Mouse (Mus musculus): ENCODE measurements around the gene Olfr510.
"Not testable (repeated sequence)": the region's sequence is repeated elsewhere in the genome, so short reads cannot be mapped to it uniquely, and the experiment has no call there.

Olfr510 gene

DNA sequence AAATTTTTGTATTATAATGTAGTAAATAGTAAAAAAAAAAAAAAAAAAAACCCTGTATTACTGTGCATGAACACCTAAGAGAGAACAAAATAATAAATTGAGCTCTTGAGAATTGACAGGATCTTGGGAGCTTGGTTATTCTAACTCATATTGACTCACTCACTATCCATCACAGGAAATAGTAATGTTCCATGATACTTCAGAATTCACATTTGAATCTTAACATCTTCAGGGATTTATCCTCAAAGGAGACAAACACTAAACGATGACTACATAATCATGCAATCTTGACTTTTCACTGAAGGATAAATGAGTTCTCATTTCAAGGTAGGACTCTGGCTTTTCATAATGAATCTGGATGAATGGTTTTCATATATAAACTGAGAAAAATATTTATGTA lies at the start of gene Olfr510:
TSS of gene Olfr510 (plus strand) at position 301 of the 400 bp plus-strand sequence.
- DNase-seq, result no peak

DNA sequence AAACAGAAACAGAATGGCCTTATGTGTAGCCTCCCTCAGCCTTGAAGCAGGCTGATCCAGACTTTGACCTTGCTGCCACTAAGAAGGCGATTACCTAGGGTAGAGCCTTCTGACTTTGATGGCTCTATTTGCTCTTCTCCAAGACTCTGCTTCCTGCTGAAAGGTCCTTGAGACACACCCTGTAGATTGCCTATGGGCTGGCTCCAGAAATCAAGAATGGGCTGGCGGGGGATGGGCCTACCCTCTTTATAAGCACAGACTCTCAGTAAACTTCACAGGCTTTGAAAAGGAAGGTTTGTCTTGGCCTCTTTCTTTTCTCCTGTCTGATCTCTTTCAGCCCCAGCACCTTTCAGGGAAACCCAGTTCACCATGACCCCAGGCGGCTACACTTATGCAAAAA lies 49.4 kb upstream of the Olfr510 start:
- DNase-seq, result not testable (repeated sequence)

DNA sequence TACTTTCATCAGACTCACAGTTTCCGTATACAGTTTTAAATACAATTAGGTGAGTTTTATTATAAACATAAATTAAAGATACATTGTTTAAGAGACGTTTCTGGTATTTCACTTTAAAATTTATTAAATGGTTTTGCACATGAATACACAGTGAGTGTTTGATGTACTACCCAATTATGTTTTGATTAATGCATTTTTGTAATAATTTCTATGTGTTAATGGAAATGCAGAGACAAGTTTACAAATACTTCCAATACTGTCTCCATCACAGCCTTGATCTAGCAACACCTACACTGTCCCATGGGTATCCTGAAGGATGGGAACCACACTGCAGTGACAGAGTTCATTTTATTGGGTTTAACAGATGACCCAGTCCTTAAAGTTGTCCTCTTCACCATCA lies 44.7 kb upstream of the Olfr510 start, which contains the start of gene Olfr507:
TSS of gene Olfr507 (plus strand) at position 301 of the 400 bp plus-strand sequence.
- DNase-seq, result no peak

DNA sequence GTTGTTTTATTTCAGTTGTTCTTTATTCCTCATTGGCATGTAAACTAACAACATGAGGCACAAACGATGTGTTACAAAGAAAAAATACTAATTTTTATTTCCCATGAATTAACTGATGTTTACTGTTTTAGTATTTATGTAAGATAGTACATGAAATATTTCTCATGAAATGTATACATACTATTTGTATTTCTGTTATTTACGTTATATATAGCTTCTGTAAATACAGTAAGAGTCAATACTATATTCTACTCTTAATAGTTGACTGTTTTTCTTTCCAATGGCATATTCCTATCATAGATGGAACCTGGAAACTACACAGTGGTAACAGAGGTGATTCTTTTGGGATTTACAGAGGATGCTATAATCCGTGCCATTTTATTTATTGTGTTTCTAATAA lies 36.5 kb upstream of the Olfr510 start, which contains the start of gene Olfr508:
TSS of gene Olfr508 (plus strand) at position 301 of the 400 bp plus-strand sequence.
- DNase-seq, result no peak

DNA sequence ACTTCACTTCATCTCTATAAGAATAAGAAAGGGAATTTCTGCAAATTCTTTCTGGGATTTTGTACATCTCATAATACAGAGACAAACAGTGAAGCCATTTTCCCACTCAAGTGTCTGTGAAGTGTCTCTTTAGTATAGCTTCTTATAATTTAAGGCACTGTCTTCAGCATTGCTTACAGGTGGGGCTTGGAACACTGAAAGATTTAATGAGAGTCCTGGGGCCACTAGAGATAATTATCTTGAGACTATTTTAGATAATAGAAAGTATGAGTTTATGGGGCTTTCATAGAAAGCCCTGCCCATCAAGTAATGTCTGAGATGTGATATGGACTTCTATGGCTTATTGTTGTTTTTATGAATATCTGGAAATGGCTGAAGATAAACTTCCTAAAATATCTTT lies 14.4 kb upstream of the Olfr510 start, which contains the start of gene Olfr509:
TSS of gene Olfr509 (minus strand) at position 101 of the 400 bp plus-strand sequence.
- DNase-seq, result no peak

DNA sequence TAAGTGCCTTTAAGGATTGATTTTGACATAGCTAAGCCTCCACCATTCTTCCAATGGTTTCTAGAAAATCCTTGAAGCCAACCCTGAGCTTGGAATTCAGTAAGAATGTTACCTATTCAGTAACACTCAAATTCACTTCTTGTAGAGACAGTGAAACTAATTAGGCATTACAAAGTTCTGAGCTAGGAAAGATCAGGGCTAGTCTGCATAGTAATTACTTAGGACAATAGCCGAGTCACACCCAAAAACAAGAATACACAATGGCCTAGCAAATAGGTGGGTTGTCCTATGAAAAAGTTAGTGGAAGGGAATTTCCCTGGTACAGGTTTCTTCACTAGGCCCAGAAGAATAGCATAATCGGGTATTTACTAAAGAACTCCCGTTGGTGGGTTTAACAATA lies 3.8 kb upstream of the Olfr510 start:
- no peak for DNase-seq

DNA sequence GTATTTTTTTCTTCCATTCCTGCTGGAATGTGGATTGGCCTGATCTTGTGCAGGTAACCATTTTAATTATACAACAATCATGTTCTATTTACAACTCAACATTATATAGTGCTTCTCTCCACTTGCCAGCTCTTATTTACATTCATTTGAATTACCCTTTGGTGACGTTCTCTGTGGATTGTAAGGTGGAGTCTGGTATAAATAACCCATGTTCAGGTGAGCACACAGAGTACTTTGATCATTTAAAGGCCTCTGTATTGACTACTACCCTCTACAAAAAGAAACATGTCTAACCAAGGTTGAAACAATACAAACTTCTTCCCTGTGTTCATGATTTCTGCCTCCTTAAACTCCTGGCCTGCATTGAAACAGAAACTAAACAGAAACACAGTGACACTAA lies 4.8 kb downstream of the Olfr510 start:
- DNase-seq, result no peak

DNA sequence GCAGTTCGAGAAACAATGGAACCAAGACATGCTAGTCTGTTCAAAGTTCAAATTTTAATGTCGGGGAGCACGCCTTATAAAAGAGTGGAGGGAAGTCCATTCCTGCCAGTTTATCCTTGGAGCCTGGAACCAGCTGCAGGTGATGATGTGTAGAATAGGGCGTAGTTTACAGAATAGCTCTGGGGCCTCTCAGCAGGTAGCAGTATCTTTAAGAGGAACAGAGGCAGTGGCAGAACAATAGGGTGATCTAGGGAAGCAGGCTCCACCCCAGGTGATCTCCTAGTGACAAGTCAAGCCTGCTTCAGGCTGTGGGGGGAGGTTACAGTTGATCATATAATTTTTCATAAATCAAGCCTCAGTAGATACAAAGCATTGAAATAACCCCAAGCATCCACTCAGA lies 12.7 kb downstream of the Olfr510 start:
- DNase-seq, result no peak

DNA sequence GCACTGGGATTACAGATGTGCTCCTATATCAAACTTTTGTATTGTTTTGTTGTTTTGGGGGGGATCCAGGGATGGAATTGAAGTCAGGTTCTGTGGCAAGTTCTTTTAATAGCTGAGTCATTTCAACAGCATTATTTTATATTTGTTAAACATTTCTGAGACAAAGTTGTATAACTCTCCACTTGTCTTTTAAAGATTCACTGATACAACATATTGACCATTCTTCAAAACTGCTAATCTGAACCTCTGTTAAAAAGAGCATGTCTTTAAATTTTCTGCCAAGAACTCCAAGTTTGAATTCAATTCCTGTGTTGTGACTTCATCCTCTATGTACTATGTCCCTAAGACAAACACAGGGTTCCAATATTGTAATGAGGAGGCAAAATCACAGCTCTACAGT lies 46.8 kb downstream of the Olfr510 start, which contains the start of gene Olfr512:
TSS of gene Olfr512 (plus strand) at position 301 of the 400 bp plus-strand sequence.
- DNase-seq, result no peak

All from cerebellum, adult 8-10 months (tissue).